In the genomic region with DNA sequence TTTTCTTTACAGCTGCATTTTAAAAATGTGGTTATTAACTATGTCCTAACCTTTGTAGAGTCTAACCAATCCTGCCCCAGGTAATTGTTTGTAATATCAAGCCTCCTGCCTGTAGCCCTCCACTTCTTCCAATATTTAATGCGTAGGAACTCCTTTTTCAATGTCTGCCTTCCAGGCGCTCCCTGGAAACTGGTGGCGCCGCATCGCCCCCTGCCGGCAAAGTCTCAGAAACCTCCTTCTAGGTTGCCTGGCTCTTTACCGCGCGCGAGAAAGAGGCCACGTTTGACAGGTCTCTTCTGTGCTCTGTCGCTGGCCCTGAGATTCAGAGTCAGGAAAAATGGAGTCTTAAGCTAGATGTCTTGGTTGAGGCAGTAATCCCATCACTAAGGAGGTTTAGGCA, we compare ENCODE assay signal across 9 mouse cellular contexts.
DNase-seq lines count a peak whose midpoint lies in the region; ATAC-seq and TF ChIP-seq lines count a peak whose summit lies in the region.
"Had no signal": no experiment of that assay in that cellular context is flagged by ENCODE, and none has a peak within 500 bp of the region (broad histone marks: within the 10 kb centered on the region; RNA-seq: fewer than 3 reads in every experiment).

No protein-coding gene starts in this region.

- no peaks in the 10 kb centered on the region for H3K27me3 ChIP-seq in CH12.LX (replicated peaks)
- no peaks in the 10 kb centered on the region for H3K27me3 ChIP-seq in forebrain, embryonic 12.5 days

- DNase-seq in CH12.LX (ENCODE audit: extremely low read depth), result peak; percentile 62
- DNase-seq in brain, adult 2 months (ENCODE audit: low read depth, low spot score), result peak; percentile 83
- DNase-seq in heart, postnatal 10 days, result peak; percentile 78 to 90
- DNase-seq in layer of hippocampus, adult 8-10 months (ENCODE audit: low spot score in 2 of 2), result peak; percentile 52 to 77
- peak; percentile 86 for DNase-seq in lung, postnatal 36 days
- DNase-seq in retina, adult 2 months (ENCODE audit: low read depth, low spot score), result peak; percentile 56
- peak; percentile 77 for DNase-seq in thymus, postnatal 14 days

- peaks cover 2 to 5% of the 10 kb centered on the region in 2 experiments; a peak in 2 of 4 replicates for H3K4me1 ChIP-seq in CH12.LX (ENCODE audit: control insufficient read depth in 1 of 2, insufficient read depth in 2 of 2)
- H3K4me1 ChIP-seq in forebrain, embryonic 12.5 days, result no peaks in the 10 kb centered on the region

- in situ Hi-C loops in CH12.LX (cut with MboI; ENCODE audit: low pct_ligation_motif_present, low pct_unique_long_range_greater_than_20kb, low sequenced_read_pairs), result loop anchor here (25.0 kb wide), 1 partner anchor 480 kb away; no protein-coding TSS in a partner anchor

- TF ChIP-seq POLR2A in CH12.LX (IDR thresholded peaks at IDR 0.05; ENCODE audit: low read depth, low read length), result no peak

- TF ChIP-seq EP300 in CH12.LX (IDR thresholded peaks at IDR 0.05; ENCODE audit: low read length), result no peak

- WGBS in forebrain, embryonic 12.5 days, result 4% methylated on average over 12 of the region's 12 CpGs

- no peak overlapping the region for H3K27ac ChIP-seq in CH12.LX (ENCODE audit: insufficient read depth, low read depth)
- H3K27ac ChIP-seq in forebrain, embryonic 12.5 days, result no peak overlapping the region

- H3K9me3 ChIP-seq in CH12.LX (replicated peaks; ENCODE audit: low read length), result no peaks in the 10 kb centered on the region
- H3K9me3 ChIP-seq in forebrain, embryonic 12.5 days, result no peaks in the 10 kb centered on the region

- peak; percentile 75 for TF ChIP-seq RAD21 in CH12.LX (IDR thresholded peaks at IDR 0.05; ENCODE audit: low read depth, low read length)

- peak; percentile 64 for ATAC-seq in forebrain, embryonic 12.5 days (ENCODE audit: low FRiP score)

- no peak overlapping the region for H3K9ac ChIP-seq in CH12.LX (ENCODE audit: insufficient read depth, low read depth)
- no peak overlapping the region for H3K9ac ChIP-seq in forebrain, embryonic 12.5 days

- H3K4me3 ChIP-seq in CH12.LX (replicated peaks in 1 of 3; ENCODE audit: low read depth in 2 of 3, low read length in 2 of 3, poor library complexity in 1 of 3), result no peak overlapping the region
- no peak overlapping the region for H3K4me3 ChIP-seq in forebrain, embryonic 12.5 days (replicated peaks)
- H3K4me3 ChIP-seq: erythroblast, embryonic 14.5 days had no signal

- H3K36me3 ChIP-seq in CH12.LX (replicated peaks in 1 of 2; ENCODE audit: control insufficient read depth in 1 of 2, insufficient read depth in 1 of 2, low read length in 1 of 2), result no peaks in the 10 kb centered on the region
- no peaks in the 10 kb centered on the region for H3K36me3 ChIP-seq in forebrain, embryonic 12.5 days (replicated peaks)

- no peaks in the 10 kb centered on the region for H3K79me2 ChIP-seq in CH12.LX (replicated peaks; ENCODE audit: control insufficient read depth, extremely low read depth, insufficient read depth, poor library complexity, severe bottlenecking)

- H3K4me2 ChIP-seq in CH12.LX (ENCODE audit: insufficient read depth, low read depth, poor library complexity, severe bottlenecking), result peak overlapping the region; percentile 74
- H3K4me2 ChIP-seq in forebrain, embryonic 12.5 days, result no peak overlapping the region

- dilution Hi-C loops in CH12.LX (cut with MboI; ENCODE audit: extremely low pct_ligation_motif_present, extremely low pct_unique_long_range_greater_than_20kb, low sequenced_read_pairs), result no loop called here

- TF ChIP-seq CTCF in CH12.LX (conservative IDR thresholded peaks at IDR 0.05 in 1 of 2, IDR thresholded peaks at IDR 0.05 in 1 of 2; ENCODE audit: low read depth in 2 of 2, low read length in 2 of 2), result peak; percentile 14 to 85; a peak in 2 of 4 replicates

- intact Hi-C loops in heart, postnatal 10 days (cut with DNase I), result loop anchor here (1.0 kb wide), 1 partner anchor 99 kb away; no protein-coding TSS in a partner anchor

TF ChIP-seq in CH12.LX, 34 proteins besides CTCF, POLR2A, EP300 and RAD21:
- peak; percentile 91 for TF ChIP-seq SMC3 (IDR thresholded peaks at IDR 0.05; ENCODE audit: low read depth, low read length)
- peak; percentile 61 for TF ChIP-seq ZC3H11A (IDR thresholded peaks at IDR 0.05; ENCODE audit: low read depth, low read length)
- TF ChIP-seq MYC (IDR thresholded peaks at IDR 0.05; ENCODE audit: low read depth, low read length), result no peak
- TF ChIP-seq ETS1 (conservative IDR thresholded peaks at IDR 0.05; ENCODE audit: low read depth, low read length), result no peak
- TF ChIP-seq TCF12 (IDR thresholded peaks at IDR 0.05; ENCODE audit: low read depth, low read length), result no peak
- no peak for TF ChIP-seq CHD1 (IDR thresholded peaks at IDR 0.05; ENCODE audit: low read depth, low read length)
